Mouse (Mus musculus): ENCODE results near the gene Tmem151b. TPM values are rescaled to one million over a fixed set of nuclear protein-coding genes. Genes with fewer than 3 reads are reported as not detected.

The Tmem151b gene
- total RNA-seq, 1 experiment, result 2.1 TPM

DNA sequence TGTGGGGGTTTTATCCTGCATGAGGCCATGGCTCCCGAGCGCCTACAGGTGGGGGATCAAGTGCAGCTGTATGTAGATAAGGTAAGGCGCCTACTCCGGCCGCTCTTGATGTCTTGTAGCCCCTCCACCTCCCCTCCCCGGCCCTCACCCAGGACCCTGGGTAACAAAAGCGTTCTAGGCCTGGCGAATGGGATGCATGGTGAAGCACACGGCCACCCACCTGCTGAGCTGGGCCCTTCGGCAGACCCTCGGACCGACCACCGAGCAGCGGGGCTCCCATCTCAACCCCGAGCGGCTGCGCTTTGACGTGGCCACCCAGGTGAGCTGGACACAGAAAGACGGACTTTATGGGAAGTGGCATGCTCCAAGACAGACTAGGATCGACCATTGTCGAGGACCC, 32.3 kb downstream of the Tmem151b start:
- in situ Hi-C loops (cut with MboI; ENCODE audit: low sequenced_read_pairs in 2 of 2, unreplicated experiment in 2 of 2), result no loop called here
- Histone ChIP-seq H3K4me3 (ENCODE audit: insufficient read depth in 1 of 2, low read depth in 1 of 2, low read length in 2 of 2, poor library complexity in 1 of 2, severe bottlenecking in 1 of 2) (no peak overlapping the region), H3K4me1 (ENCODE audit: control insufficient read depth in 2 of 2, insufficient read depth in 2 of 2, low read length in 2 of 2, poor library complexity in 1 of 2) (peaks cover 1 to 17% of the 10 kb centered on the region in 2 experiments; a peak in 3 of 4 replicates), H3K27ac (ENCODE audit: insufficient read depth, low read depth, low read length, poor library complexity, severe bottlenecking) (no peak overlapping the region), H3K9ac (ENCODE audit: insufficient read depth, low read depth, low read length, poor library complexity, severe bottlenecking) (no peak overlapping the region), H3K36me3 (ENCODE audit: control insufficient read depth, insufficient read depth, low read length, poor library complexity, severe bottlenecking) (peaks cover 41% of the 10 kb centered on the region), H3K9me3 (ENCODE audit: control insufficient read depth, insufficient read depth, low read depth, low read length) (no peaks in the 10 kb centered on the region)
- no peak for TF ChIP-seq CHD2 (IDR thresholded peaks at IDR 0.05; ENCODE audit: low read depth, low read length)
- DNase-seq (ENCODE audit: low read depth, low spot score), result no peak

DNA sequence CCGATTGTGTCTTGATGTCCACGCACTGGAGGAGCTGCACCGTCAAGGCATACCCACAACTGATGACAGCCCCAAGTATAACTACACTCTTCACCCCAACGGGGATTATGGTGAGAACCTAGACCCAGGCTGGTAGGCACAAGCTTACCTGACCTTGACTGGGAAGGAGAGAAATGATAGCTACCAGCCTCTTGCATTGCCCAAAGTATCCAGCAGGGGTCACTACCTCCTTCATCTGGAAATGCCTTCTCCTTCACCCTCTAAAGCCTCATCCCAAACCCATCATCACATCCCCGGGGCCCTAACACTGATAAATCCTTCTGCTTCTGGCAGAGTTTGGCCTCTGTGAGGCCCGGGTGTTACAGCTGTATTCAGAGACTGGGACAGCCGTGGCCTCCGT, 33.0 kb downstream of the Tmem151b start:
- no peak overlapping the region for H3K27ac ChIP-seq (ENCODE audit: insufficient read depth, low read depth, low read length, poor library complexity, severe bottlenecking)
- no peaks in the 10 kb centered on the region for H3K9me3 ChIP-seq (ENCODE audit: control insufficient read depth, insufficient read depth, low read depth, low read length)
- TF ChIP-seq ZC3H11A (IDR thresholded peaks at IDR 0.05; ENCODE audit: borderline replicate concordance, low read depth, low read length), result peak; percentile 12; the same call in 1 of the 2 replicates
- no peak for TF ChIP-seq MAFK (IDR thresholded peaks at IDR 0.05; ENCODE audit: insufficient read depth, low read depth, low read length)
- peaks cover 41% of the 10 kb centered on the region for H3K36me3 ChIP-seq (ENCODE audit: control insufficient read depth, insufficient read depth, low read length, poor library complexity, severe bottlenecking)
- peak; percentile 82 for DNase-seq (ENCODE audit: low read depth, low spot score)
- no peak overlapping the region for H3K4me3 ChIP-seq (ENCODE audit: insufficient read depth in 1 of 2, low read depth in 1 of 2, low read length in 2 of 2, poor library complexity in 1 of 2, severe bottlenecking in 1 of 2)
- H3K4me1 ChIP-seq (ENCODE audit: control insufficient read depth in 2 of 2, insufficient read depth in 2 of 2, low read length in 2 of 2, poor library complexity in 1 of 2), result peaks cover 1 to 16% of the 10 kb centered on the region in 2 experiments; a peak in 3 of 4 replicates
- in situ Hi-C loops (cut with MboI; ENCODE audit: low sequenced_read_pairs in 2 of 2, unreplicated experiment in 2 of 2), result no loop called here
- no peak overlapping the region for H3K9ac ChIP-seq (ENCODE audit: insufficient read depth, low read depth, low read length, poor library complexity, severe bottlenecking)

DNA sequence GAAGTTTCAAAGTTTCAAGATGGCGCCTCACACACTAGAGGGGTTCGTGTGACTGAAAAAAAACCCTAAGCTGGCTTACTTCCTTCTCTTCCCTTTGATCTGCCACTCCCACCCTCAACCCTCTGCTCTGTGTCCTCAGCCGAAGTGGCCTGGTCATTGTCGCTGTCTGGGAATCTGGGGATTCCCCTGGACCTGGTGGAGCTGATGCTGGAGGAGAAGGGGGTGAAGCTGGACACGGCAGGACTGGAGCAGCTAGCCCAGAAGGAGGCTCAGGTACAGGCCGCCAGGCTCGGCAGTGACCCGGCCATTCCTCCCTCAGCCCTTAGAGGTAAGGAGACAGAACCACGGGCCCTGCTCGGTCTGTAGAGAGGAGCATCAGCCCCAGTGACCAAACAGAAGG, 33.7 kb downstream of the Tmem151b start:
- peaks cover 37% of the 10 kb centered on the region for H3K36me3 ChIP-seq (ENCODE audit: control insufficient read depth, insufficient read depth, low read length, poor library complexity, severe bottlenecking)
- no peak for TF ChIP-seq ZC3H11A (IDR thresholded peaks at IDR 0.05; ENCODE audit: borderline replicate concordance, low read depth, low read length)
- no peak for TF ChIP-seq HCFC1 (IDR thresholded peaks at IDR 0.05; ENCODE audit: borderline replicate concordance, insufficient read depth, low read length)
- TF ChIP-seq ZNF384 (IDR thresholded peaks at IDR 0.05; ENCODE audit: low read depth, low read length), result no peak
- TF ChIP-seq MAFK (IDR thresholded peaks at IDR 0.05; ENCODE audit: insufficient read depth, low read depth, low read length), result no peak
- no peak for TF ChIP-seq CHD2 (IDR thresholded peaks at IDR 0.05; ENCODE audit: low read depth, low read length)
- in situ Hi-C loops (cut with MboI; ENCODE audit: low sequenced_read_pairs in 2 of 2, unreplicated experiment in 2 of 2), result no loop called here

GRCm38 (mm10) chr17:45515204-45515726, 34.2 kb downstream of the Tmem151b start:
- H3K9ac ChIP-seq (ENCODE audit: insufficient read depth, low read depth, low read length, poor library complexity, severe bottlenecking), result peak overlapping the region; percentile 69; the same call in 1 of the 2 replicates
- peaks cover 33% of the 10 kb centered on the region for H3K36me3 ChIP-seq (ENCODE audit: control insufficient read depth, insufficient read depth, low read length, poor library complexity, severe bottlenecking)
- H3K9me3 ChIP-seq (ENCODE audit: control insufficient read depth, insufficient read depth, low read depth, low read length), result no peaks in the 10 kb centered on the region
- H3K27ac ChIP-seq (ENCODE audit: insufficient read depth, low read depth, low read length, poor library complexity, severe bottlenecking), result no peak overlapping the region; the same call in 1 of the 2 replicates
- DNase-seq (ENCODE audit: low read depth, low spot score), result no peak
- H3K4me1 ChIP-seq (ENCODE audit: control insufficient read depth in 2 of 2, insufficient read depth in 2 of 2, low read length in 2 of 2, poor library complexity in 1 of 2), result peaks cover 1 to 16% of the 10 kb centered on the region in 2 experiments; a peak in 3 of 4 replicates
- TF ChIP-seq MAFK (IDR thresholded peaks at IDR 0.05; ENCODE audit: insufficient read depth, low read depth, low read length) (no peak), ZNF384 (IDR thresholded peaks at IDR 0.05; ENCODE audit: low read depth, low read length) (no peak)
- peak overlapping the region in 1 of 2 experiments; percentile 44; a peak in 2 of 4 replicates for H3K4me3 ChIP-seq (ENCODE audit: insufficient read depth in 1 of 2, low read depth in 1 of 2, low read length in 2 of 2, poor library complexity in 1 of 2, severe bottlenecking in 1 of 2)
- in situ Hi-C loops (cut with MboI; ENCODE audit: low sequenced_read_pairs in 2 of 2, unreplicated experiment in 2 of 2), result no loop called here

More for the DNA sequence above, 33.7 kb downstream of the Tmem151b start:
- H3K27ac ChIP-seq (ENCODE audit: insufficient read depth, low read depth, low read length, poor library complexity, severe bottlenecking), result no peak overlapping the region; the same call in 1 of the 2 replicates
- H3K4me3 ChIP-seq (ENCODE audit: insufficient read depth in 1 of 2, low read depth in 1 of 2, low read length in 2 of 2, poor library complexity in 1 of 2, severe bottlenecking in 1 of 2), result no peak overlapping the region
- no peaks in the 10 kb centered on the region for H3K9me3 ChIP-seq (ENCODE audit: control insufficient read depth, insufficient read depth, low read depth, low read length)
- no peak overlapping the region for H3K9ac ChIP-seq (ENCODE audit: insufficient read depth, low read depth, low read length, poor library complexity, severe bottlenecking)
- no peak for DNase-seq (ENCODE audit: low read depth, low spot score)
- H3K4me1 ChIP-seq (ENCODE audit: control insufficient read depth in 2 of 2, insufficient read depth in 2 of 2, low read length in 2 of 2, poor library complexity in 1 of 2), result peaks cover 1 to 16% of the 10 kb centered on the region in 2 experiments; a peak in 3 of 4 replicates

- in situ Hi-C loops (cut with MboI; ENCODE audit: low sequenced_read_pairs in 2 of 2, unreplicated experiment in 2 of 2), result no loop called here
- peaks cover 12% of the 10 kb centered on the region; the same call in 1 of the 2 replicates for H3K36me3 ChIP-seq (ENCODE audit: control insufficient read depth, insufficient read depth, low read length, poor library complexity, severe bottlenecking)
These were observed 37.7 kb downstream of the Tmem151b start for GRCm38 (mm10) chr17:45511757-45512156.

More at GRCm38 (mm10) chr17:45511757-45512156, 37.7 kb downstream of the Tmem151b start:
- Histone ChIP-seq H3K27ac (ENCODE audit: insufficient read depth, low read depth, low read length, poor library complexity, severe bottlenecking) (no peak overlapping the region), H3K4me3 (ENCODE audit: insufficient read depth in 1 of 2, low read depth in 1 of 2, low read length in 2 of 2, poor library complexity in 1 of 2, severe bottlenecking in 1 of 2) (no peak overlapping the region), H3K4me1 (ENCODE audit: control insufficient read depth in 2 of 2, insufficient read depth in 2 of 2, low read length in 2 of 2, poor library complexity in 1 of 2) (peaks cover 1 to 15% of the 10 kb centered on the region in 2 experiments; a peak in 3 of 4 replicates), H3K9me3 (ENCODE audit: control insufficient read depth, insufficient read depth, low read depth, low read length) (no peaks in the 10 kb centered on the region), H3K9ac (ENCODE audit: insufficient read depth, low read depth, low read length, poor library complexity, severe bottlenecking) (no peak overlapping the region)
- TF ChIP-seq HCFC1 (IDR thresholded peaks at IDR 0.05; ENCODE audit: borderline replicate concordance, insufficient read depth, low read length) (no peak), ZC3H11A (IDR thresholded peaks at IDR 0.05; ENCODE audit: borderline replicate concordance, low read depth, low read length) (no peak), ZNF384 (IDR thresholded peaks at IDR 0.05; ENCODE audit: low read depth, low read length) (no peak)
- no peak for DNase-seq (ENCODE audit: low read depth, low spot score)

Data from ES-E14 (cell line).